Mouse (Mus musculus) kidney, adult 2 months (tissue): ENCODE measurements around the gene Slc5a3. TPM values are rescaled to one million over a fixed set of nuclear protein-coding genes. Genes with fewer than 3 reads are reported as not detected.

Experiments
- DNase-seq: peaks from one replicate; pipeline ENCODE4 v3.0.0; 2021
- H3K27ac ChIP-seq: fragments of 200-500 bp; 2 replicates; pipeline ENCODE4 v1.5.1; 2012; ENCODE audit warnings: low read depth, low read length, control low read depth, inconsistent platforms; ENCODE audit not compliant: insufficient read depth
- H3K27me3 ChIP-seq: fragments of 200-500 bp; replicated peaks from 2 replicates; pipeline ENCODE4 v1.6.1; 2012; ENCODE audit warnings: mild to moderate bottlenecking, moderate library complexity, low read length, inconsistent platforms; ENCODE audit not compliant: control insufficient read depth, insufficient read depth
- H3K36me3 ChIP-seq: fragments of 200-500 bp; 2 replicates; pipeline ENCODE4 v1.6.1; 2012; ENCODE audit warnings: mild to moderate bottlenecking, moderate library complexity, low read length, inconsistent platforms; ENCODE audit not compliant: control insufficient read depth, insufficient read depth
- H3K4me1 ChIP-seq: fragments of 200-500 bp; 2 replicates; pipeline ENCODE4 v1.6.1; 2011; ENCODE audit warnings: low read length; ENCODE audit not compliant: control insufficient read depth, insufficient read depth
- H3K4me3 ChIP-seq: fragments of 200-500 bp; 2 replicates; pipeline ENCODE4 v1.5.1; 2011; ENCODE audit warnings: mild to moderate bottlenecking, low read depth, low read length, control low read depth; ENCODE audit not compliant: insufficient read depth
- CTCF ChIP-seq: fragments of 200-500 bp; conservative IDR thresholded peaks from 2 replicates; pipeline ENCODE4 v1.5.1; 2011; ENCODE audit warnings: low read depth, mild to moderate bottlenecking, control low read depth, low read length, moderate library complexity, mixed read lengths; ENCODE audit not compliant: insufficient read depth, insufficient read length
- POLR2A ChIP-seq: fragments of 200-500 bp; IDR thresholded peaks from one replicate; pipeline ENCODE4 v1.6.1; 2011; ENCODE audit warnings: low read depth, low read length, control low read depth
- WGBS: fragments of 180-500 bp; shearing (Covaris S2); methylation state at CpG from one replicate; pipeline ENCODE4 v1.1.7; 2018; 5-methylcytosine and 5-hydroxymethylcytosine counted together
- polyA plus RNA-seq: library from polyadenylated mRNA; depleted of rRNA; stranded (reverse); fragments of >200 nt; gene quantifications from 2 replicates; pipeline ENCODE4 v1.2.3, GENCODE M21; 2012; rRNA removed

Gene Slc5a3
- polyA plus RNA-seq, 1 experiment, result 17.6 TPM

GRCm38 (mm10) chr16:92120899-92121531, 62.9 kb downstream of the Slc5a3 start:
- no peaks in the 10 kb centered on the region for H3K36me3 ChIP-seq
- TF ChIP-seq CTCF (no peak), POLR2A (no peak)
- no peaks in the 10 kb centered on the region for H3K27me3 ChIP-seq
- 82% methylated on average over 17 of the region's 17 CpGs for WGBS
- 0 out of 2 replicates have a peak, but pooled peaks cover 3% of the 10 kb centered on the region for H3K4me1 ChIP-seq
- no peak overlapping the region for H3K27ac ChIP-seq
- no peak for DNase-seq
- no peak overlapping the region for H3K4me3 ChIP-seq

GRCm38 (mm10) chr16:92127226-92127625, 69.1 kb downstream of the Slc5a3 start:
- H3K36me3 ChIP-seq, result no peaks in the 10 kb centered on the region
- DNase-seq, result no peak
- H3K4me3 ChIP-seq, result no peak overlapping the region
- TF ChIP-seq CTCF (no peak), POLR2A (no peak)
- H3K27me3 ChIP-seq, result no peaks in the 10 kb centered on the region
- WGBS, result 52% methylated on average over 4 of the region's 4 CpGs
- no peaks in the 10 kb centered on the region for H3K4me1 ChIP-seq
- no peak overlapping the region for H3K27ac ChIP-seq

- H3K4me3 ChIP-seq, result no peak overlapping the region
- TF ChIP-seq POLR2A, result no peak
- TF ChIP-seq CTCF, result no peak
- H3K27ac ChIP-seq, result no peak overlapping the region
- no peaks in the 10 kb centered on the region for H3K27me3 ChIP-seq
- no peaks in the 10 kb centered on the region for H3K4me1 ChIP-seq
- H3K36me3 ChIP-seq, result no peaks in the 10 kb centered on the region
- no peak for DNase-seq
- WGBS, result 87% methylated on average over 5 of the region's 5 CpGs
Measured at GRCm38 (mm10) chr16:92127666-92128065, 69.5 kb downstream of the Slc5a3 start.

GRCm38 (mm10) chr16:92129843-92130242, 71.7 kb downstream of the Slc5a3 start:
- DNase-seq, result no peak
- no peak for TF ChIP-seq POLR2A
- TF ChIP-seq CTCF, result no peak
- no peak overlapping the region for H3K4me3 ChIP-seq
- H3K36me3 ChIP-seq, result no peaks in the 10 kb centered on the region
- no peaks in the 10 kb centered on the region for H3K4me1 ChIP-seq
- WGBS, result 92% methylated on average over 8 of the region's 8 CpGs
- no peaks in the 10 kb centered on the region for H3K27me3 ChIP-seq
- H3K27ac ChIP-seq, result no peak overlapping the region

GRCm38 (mm10) chr16:92132511-92132910, 74.4 kb downstream of the Slc5a3 start:
- WGBS, result 89% methylated on average over 4 of the region's 4 CpGs
- DNase-seq, result no peak

GRCm38 (mm10) chr16:92134148-92134764, 76.1 kb downstream of the Slc5a3 start:
- DNase-seq, result no peak
- TF ChIP-seq POLR2A, result no peak
- no peak for TF ChIP-seq CTCF
- WGBS, result 78% methylated on average over 11 of the region's 11 CpGs

More at GRCm38 (mm10) chr16:92132511-92132910, 74.4 kb downstream of the Slc5a3 start:
- Histone ChIP-seq H3K4me1 (no peaks in the 10 kb centered on the region), H3K36me3 (no peaks in the 10 kb centered on the region), H3K27ac (no peak overlapping the region), H3K27me3 (no peaks in the 10 kb centered on the region), H3K4me3 (no peak overlapping the region)
- TF ChIP-seq CTCF (no peak), POLR2A (no peak)

GRCm38 (mm10) chr16:92136275-92136674, 78.2 kb downstream of the Slc5a3 start:
- H3K4me1 ChIP-seq, result no peaks in the 10 kb centered on the region
- TF ChIP-seq CTCF, result no peak
- TF ChIP-seq POLR2A, result no peak
- no peaks in the 10 kb centered on the region for H3K36me3 ChIP-seq
- WGBS, result 92% methylated on average over 15 of the region's 15 CpGs
- no peak overlapping the region for H3K27ac ChIP-seq
- H3K27me3 ChIP-seq, result no peaks in the 10 kb centered on the region
- H3K4me3 ChIP-seq, result no peak overlapping the region
- no peak for DNase-seq

More at GRCm38 (mm10) chr16:92134148-92134764, 76.1 kb downstream of the Slc5a3 start:
- Histone ChIP-seq H3K36me3 (no peaks in the 10 kb centered on the region), H3K4me3 (no peak overlapping the region), H3K27ac (no peak overlapping the region), H3K4me1 (no peaks in the 10 kb centered on the region), H3K27me3 (no peaks in the 10 kb centered on the region)

Other genes with a start within 250 kb of the Slc5a3 start
- gene Mrps6, start 52 bp upstream of the Slc5a3 start, polyA plus RNA-seq, result 99.2 and 129 TPM in 2 replicates
- gene Gm49711, start within 50 bp of the Slc5a3 start, polyA plus RNA-seq, result 0.16 TPM in 1 of 2 replicates, not detected in the other
- gene Kcne2, start 234.1 kb downstream of the Slc5a3 start, polyA plus RNA-seq, result not detected in 2 replicates
- 30.4 and 32.6 TPM in 2 replicates for gene Smim11, start 243.0 kb downstream of the Slc5a3 start, polyA plus RNA-seq